Mouse (Mus musculus): ENCODE measurements around the gene Lta.
"Not testable (repeated sequence)": the region's sequence is repeated elsewhere in the genome, so short reads cannot be mapped to it uniquely, and the experiment has no call there.

The Lta gene

GRCm38 (mm10) chr17:35240384-35241304, 35.5 kb upstream of the Lta start:
- DNase-seq (ENCODE audit: extremely low spot score, low spot score): no peak

DNA sequence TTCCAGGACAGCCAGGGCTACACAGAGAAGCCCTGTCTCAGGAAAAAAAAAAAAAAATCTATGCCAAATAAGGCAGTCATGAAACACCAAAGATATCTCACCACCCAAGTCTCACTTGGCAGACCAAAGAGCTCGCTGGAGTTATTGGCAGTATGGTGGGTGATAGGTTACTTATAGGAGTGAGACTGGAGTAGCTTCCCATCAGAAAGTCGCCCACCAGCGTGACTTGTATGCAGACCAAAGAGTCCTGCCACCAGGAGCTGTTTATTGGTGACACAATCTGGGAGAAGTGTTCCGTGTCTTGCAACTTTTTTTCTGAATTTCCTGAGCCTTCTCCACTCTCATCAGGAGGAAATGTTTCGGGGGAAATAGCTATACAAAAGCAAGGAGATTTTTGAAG, 34.5 kb upstream of the Lta start:
- no peak for DNase-seq (ENCODE audit: extremely low spot score, low spot score)

DNA sequence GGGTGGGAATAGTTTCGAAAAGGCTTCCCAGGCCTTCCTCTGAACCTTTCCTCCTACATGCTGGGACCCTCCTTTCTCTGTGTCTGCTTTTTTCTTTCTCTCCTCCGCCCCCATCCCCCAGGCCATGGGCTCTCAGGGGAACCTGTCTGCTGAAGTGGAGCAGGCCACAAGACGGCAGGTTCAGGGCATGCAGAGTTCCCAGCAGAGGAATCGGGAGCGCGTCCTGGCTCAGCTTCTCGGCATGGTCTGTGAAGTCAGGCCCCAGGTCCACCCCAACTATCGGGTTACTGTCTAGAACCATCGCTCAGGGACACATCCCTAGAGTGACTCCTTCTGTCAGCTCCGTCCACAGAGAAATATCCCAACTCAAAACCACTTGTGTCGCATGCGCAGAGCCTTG, 32.4 kb upstream of the Lta start:
- no peak for DNase-seq (ENCODE audit: extremely low spot score, low spot score)

DNA sequence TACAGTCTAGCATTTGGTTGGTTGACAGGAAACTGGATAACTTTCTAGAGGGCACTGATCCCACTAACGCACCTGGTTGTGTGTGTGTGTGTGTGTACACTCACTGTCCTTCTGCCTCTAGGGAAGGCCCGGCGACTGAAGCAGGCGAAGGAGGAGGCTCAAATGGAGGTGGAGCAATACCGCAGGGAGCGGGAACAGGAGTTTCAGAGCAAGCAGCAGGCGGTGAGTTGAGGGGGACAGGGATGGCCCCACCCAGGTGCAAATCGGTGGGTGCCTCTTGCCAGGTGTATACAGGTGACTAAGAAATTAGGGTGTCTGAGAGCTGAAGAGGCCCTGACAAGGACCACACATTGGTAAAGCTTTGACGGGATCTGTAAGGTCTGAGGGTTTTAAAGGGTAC, 31.8 kb upstream of the Lta start:
- DNase-seq (ENCODE audit: extremely low spot score, low spot score): no peak

- DNase-seq (ENCODE audit: extremely low spot score, low spot score): peak; percentile 100
Measured at GRCm38 (mm10) chr17:35236390-35236746, 31.2 kb upstream of the Lta start.

DNA sequence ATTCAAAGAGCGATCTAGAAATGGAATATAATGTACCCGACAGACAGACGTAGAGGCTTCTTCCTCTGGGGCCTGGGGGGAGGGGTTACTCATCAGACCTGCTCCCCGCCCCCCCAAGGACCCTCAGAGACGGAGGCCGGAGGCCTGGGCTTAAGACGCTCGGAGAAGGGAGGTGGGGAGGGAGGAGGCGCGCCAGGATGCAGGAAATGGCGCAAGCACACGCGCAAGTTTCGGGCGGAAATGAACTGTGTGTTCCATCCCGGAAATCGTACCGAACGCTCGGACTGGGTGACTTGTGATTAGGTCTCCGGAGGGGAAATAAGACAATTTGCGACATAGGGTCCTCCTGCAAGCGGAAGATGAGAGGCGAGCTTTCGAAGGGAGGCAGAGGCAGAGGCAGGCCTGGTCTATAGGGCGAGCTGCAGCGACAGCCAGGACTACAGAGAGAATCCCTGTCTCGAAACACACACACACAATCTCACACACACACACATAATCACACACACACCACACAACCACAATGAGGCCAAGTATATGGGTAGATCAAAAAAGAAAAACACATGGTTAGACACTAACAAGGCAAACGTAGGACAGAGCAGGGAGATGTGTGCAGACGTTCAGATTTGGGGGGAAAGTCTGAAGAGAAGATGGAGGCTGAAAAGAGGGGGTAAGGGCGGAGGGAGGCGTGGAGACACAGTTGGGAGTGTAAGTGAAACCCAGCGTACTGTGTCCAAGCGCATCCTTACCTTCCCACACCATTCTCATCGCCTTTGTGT, 30.7 kb upstream of the Lta start, which contains the start of gene Nfkbil1:
Gene Nfkbil1 (minus strand): TSS at position 179 of the 776 bp plus-strand sequence.
- DNase-seq (ENCODE audit: extremely low spot score, low spot score): peak; percentile 84

DNA sequence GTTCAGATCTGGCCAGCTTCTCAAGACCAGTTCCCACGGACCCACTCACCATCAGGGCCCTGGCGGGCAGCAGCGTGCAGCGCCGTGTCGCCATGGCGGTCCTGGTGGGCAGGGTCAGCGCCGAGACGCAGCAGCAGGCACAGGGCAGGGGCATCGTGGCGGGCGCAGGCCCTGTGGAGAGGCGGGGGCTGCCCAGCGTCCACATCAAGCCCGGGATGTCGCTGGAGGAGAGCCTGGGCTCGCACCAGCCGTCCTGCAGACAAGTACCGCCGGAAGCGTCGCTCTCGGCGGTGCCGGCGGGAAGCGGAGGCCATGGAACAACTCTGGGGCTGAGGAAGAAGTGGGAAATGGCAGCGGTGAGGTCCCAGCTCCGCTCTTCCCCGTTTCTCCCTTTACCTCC, 29.8 kb upstream of the Lta start:
- peak; percentile 71 for DNase-seq (ENCODE audit: extremely low spot score, low spot score)

GRCm38 (mm10) chr17:35234090-35234489, 28.9 kb upstream of the Lta start:
- DNase-seq (ENCODE audit: extremely low spot score, low spot score): not testable (repeated sequence)

- no peak for DNase-seq (ENCODE audit: extremely low spot score, low spot score)
Measured at GRCm38 (mm10) chr17:35233114-35233980, 28.2 kb upstream of the Lta start, which contains the start of gene Atp6v1g2. Gene Atp6v1g2, plus strand, starts transcription at chr17:35233660.

GRCm38 (mm10) chr17:35232659-35233058, 27.5 kb upstream of the Lta start:
- no peak for DNase-seq (ENCODE audit: extremely low spot score, low spot score)

DNA sequence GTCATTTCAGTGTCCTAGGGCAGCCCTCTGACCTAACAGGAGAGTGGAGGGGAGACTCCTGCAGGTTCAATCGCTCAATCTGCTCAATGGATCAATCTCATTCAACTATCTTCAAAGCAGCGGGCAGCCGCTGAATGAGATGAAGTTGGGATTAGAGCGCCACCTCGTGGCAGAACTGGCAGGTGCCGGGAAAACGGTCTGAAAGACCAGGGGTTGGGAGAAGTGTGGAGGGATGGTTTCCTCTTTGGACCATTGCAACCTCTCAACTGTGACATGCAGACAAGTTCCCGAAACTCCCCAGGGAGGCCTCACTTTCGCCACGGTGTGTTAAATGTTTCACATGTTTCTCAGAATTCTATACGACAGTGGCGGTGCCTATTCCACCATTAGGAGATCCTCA, 26.9 kb upstream of the Lta start:
- peak; percentile 88 for DNase-seq (ENCODE audit: extremely low spot score, low spot score)

DNA sequence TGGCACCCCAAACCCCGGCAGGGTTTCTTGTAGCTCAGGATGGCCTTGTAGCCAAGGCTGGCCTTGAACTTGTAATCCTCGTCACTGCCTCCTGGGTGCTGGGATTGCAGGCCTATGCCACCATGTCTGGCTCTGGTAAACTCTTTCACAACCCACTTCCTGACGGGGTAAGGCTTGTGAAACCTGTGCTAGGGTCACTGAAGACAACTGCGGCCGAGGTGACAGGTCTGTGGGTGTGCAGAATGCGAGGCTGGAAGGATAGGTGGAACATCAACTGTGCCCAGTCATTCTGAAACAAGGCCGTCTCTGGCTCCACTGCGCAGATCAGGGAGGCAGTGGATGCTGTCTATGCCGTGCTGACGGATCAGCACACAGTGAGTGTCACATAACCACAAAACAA, 25.9 kb upstream of the Lta start:
- DNase-seq (ENCODE audit: extremely low spot score, low spot score): no peak

DNA sequence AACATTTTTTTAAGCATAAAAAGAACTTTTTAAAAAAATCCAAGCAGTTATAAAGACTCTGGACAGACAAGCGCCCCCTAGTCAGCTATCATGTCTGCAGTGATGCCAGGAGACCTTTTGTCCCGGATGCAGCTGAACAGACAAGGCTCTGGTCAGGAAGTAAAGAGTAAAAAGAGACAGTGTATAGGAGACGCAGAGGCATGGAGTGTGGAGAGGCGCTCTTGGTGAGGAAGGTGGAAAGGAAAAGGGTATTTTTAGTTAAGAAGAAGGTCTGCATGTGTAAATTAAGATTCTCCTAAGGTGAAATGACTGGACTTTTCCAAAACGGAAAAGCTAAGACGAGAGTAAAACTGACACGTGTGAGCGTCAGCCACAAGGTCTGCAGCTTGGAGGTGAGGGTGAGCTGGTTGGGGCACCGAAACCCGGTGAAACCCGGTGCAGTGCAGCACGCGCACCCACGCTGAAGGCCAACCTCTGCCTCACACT, 21.5 kb upstream of the Lta start:
- no peak for DNase-seq (ENCODE audit: extremely low spot score, low spot score)

DNA sequence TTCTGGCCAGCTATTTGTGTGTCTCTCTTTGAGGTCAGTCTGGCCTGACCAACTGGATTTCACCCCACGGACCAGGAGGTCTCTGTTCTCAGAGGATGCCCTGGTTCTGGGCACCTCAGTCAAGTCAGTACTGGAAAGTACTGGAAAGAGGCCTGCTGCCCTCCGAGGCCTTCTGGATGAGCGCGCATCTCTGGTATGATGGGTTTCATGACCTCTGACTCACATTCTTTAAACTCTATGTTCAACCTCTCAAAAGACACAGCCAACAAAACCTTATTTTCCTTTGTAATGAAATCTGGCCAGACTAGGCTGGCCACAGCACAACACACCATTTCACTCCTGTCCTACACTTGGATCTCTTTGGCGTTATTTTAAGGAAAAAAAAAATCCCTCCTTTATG, 20.3 kb upstream of the Lta start:
- DNase-seq (ENCODE audit: extremely low spot score, low spot score): no peak

DNA sequence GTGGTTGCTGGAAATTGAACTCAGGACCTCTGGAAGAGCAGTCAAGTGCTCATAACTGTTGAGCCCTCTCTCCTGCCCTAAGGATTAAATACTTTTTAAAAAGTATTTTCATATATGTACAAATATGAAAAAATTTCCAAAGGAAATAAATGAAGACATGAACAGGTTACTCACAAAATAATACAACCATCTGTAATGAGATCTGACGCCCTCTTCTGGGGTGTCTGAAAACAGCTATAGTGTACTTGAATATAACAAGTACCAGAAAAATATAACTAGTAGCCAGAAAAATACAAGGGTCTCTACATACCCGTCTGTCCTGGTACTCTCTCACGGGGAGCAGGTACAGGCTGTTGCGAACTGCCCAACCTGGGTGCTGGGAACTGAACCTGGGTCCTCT, 19.5 kb upstream of the Lta start:
- DNase-seq (ENCODE audit: extremely low spot score, low spot score): no peak

GRCm38 (mm10) chr17:35222299-35222698, 17.1 kb upstream of the Lta start:
- DNase-seq (ENCODE audit: extremely low spot score, low spot score): no peak

- DNase-seq (ENCODE audit: extremely low spot score, low spot score): no peak
Measured at GRCm38 (mm10) chr17:35220156-35220952, 15.2 kb upstream of the Lta start, which contains the start of gene Gm16181. Gene Gm16181, plus strand, starts transcription at chr17:35220834.

DNA sequence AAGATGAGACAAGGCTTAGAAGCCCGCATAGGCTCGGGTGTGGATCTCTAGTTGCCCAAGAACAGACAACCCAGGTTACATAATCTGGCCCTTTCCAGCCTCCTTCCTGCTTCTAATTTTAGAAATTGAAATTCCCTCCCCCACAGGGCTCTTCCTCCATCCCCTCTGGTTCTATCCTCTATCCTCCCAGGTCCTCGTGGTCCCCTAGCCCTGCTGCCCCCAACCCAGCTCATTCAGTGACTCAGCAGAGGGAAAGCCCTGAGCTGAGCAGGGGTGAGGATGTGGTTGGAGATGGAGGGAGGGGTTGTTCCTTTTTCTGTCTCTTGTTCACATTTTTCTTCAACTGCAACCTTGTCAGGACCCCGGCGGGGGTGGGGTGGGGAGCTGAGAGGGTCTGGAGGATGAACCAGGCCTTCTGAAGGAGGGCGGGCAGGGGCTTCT, 14.5 kb upstream of the Lta start:
- no peak for DNase-seq (ENCODE audit: extremely low spot score, low spot score)

DNA sequence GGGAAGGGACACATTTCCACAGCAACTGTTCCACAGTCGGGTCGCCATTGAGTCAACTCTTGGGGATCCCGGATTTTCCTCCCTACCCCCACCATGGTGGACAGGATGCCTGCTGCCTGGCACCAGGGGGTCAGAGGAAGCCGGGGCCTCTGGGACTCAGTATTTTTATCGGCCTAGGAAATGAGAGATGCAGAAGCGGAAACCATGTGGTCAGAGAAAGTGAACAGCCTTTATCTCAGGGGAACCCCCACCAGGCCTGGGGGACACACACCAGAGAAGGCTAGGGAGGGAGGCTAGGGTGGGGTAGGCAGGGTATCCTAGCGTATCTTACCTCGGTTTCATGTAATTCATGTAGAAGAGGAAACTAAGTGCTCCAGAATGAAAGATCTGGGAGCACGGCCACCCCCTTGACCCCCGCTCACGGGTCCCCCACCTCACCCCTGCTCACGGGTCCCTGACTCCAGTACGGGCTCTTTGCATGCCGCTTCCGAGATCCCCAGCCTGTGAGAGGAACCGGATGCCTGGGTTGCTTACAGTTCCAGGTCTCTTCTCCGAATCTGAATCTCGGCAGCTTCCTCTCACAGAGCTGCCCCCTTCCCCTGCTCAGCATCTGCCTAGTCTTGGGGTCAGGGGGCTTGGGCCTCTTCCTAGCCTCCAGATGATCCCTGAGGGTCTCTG, 13.5 kb upstream of the Lta start:
- no peak for DNase-seq (ENCODE audit: extremely low spot score, low spot score)

GRCm38 (mm10) chr17:35213071-35213470, 7.9 kb upstream of the Lta start:
- no peak for DNase-seq (ENCODE audit: extremely low spot score, low spot score)
